Mouse (Mus musculus): ENCODE measurements at regions not wholly inside any gene's neighbourhood (a gene's known extent, or its start where the extent isn't known, plus 50 kb on each side); places are given as distances from the start of the nearest gene placed in this dataset.

- TF ChIP-seq CTCF (IDR thresholded peaks at IDR 0.05; ENCODE audit: extremely low read depth, insufficient read depth, insufficient read length, insufficient replicate concordance) (no peak), POLR2A (IDR thresholded peaks at IDR 0.05; ENCODE audit: low read depth, low read length) (no peak)
These were observed 116.0 kb upstream of the Thumpd2 start for GRCm38 (mm10) chr17:81180813-81181424.

Measured in spleen, adult 2 months (tissue).